Mouse (Mus musculus) E14TG2a.4 (cell line): Measurements from ENCODE around the gene Zfp773.
A peak's percentile ranks its signal among the peaks of the same experiment; 100 is the strongest.
"Not testable (repeated sequence)": the region's sequence is repeated elsewhere in the genome, so short reads cannot be mapped to it uniquely, and the experiment has no call there.

Experiments used
- H3K27me3 ChIP-seq: 2 replicates; pipeline ENCODE4 v1.6.1; 2014; ENCODE audit warnings: low read length, control low read depth; ENCODE audit not compliant: insufficient read depth
- H3K36me3 ChIP-seq: 2 replicates; pipeline ENCODE4 v1.6.1; 2014; ENCODE audit warnings: low read length, control low read depth; ENCODE audit not compliant: insufficient read depth
- H3K4me1 ChIP-seq: replicated peaks from 2 replicates; pipeline ENCODE4 v1.6.1; 2014; ENCODE audit warnings: low read depth, low read length, control low read depth
- H3K4me3 ChIP-seq: replicated peaks from 2 replicates; pipeline ENCODE4 v1.5.1; 2014; ENCODE audit warnings: mild to moderate bottlenecking, low read length
- H3K9me3 ChIP-seq: 2 replicates; pipeline ENCODE4 v1.6.1; 2014; ENCODE audit warnings: low read length, control low read depth
- CTCF ChIP-seq: conservative IDR thresholded peaks from 2 replicates; pipeline ENCODE4 v1.5.1; 2014; ENCODE audit warnings: low read length
- NANOG ChIP-seq: IDR thresholded peaks from 2 replicates; pipeline ENCODE4 v1.6.1; 2014; ENCODE audit warnings: borderline replicate concordance, low read length, mixed read lengths
- POU5F1 ChIP-seq: IDR thresholded peaks from 2 replicates; pipeline ENCODE4 v1.6.1; 2014; ENCODE audit warnings: low read length, borderline replicate concordance

Gene Zfp773

DNA sequence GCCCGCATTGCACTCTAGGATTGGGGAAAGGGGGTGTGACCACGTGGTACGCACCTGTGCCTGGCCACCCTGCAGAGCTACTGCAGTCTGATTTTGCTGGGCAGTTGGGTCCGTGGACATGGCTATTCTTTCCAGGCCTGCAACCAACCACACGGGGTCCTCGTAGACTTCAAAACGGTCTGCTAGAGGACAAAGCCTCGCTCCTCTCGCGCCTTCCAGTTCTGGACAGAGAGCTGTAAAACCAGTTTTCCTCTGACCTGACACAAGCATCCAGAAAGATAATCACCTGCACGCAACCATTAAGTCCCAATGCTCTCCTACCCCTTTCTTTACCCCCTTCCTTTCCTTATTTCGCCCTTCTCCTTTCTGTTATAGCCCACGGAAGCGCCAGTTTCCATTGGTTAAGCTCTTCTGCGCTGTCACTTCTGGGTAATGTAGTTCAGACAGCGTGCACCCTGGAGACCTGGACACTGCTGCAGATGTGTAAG lies at the start of gene Zfp773:
Gene Zfp773, minus strand, starts transcription at position 377 of the 488 bp plus-strand sequence.
- peaks cover 38% of the 10 kb centered on the region for H3K4me1 ChIP-seq
- peak within 1 kb of the TSS; percentile 73 for H3K4me3 ChIP-seq
- H3K9me3 ChIP-seq, result no peaks in the 10 kb centered on the region
- TF ChIP-seq CTCF, result no peak; the same call in 1 of the 2 replicates
- peaks cover 6% of the 10 kb centered on the region; the same call in 1 of the 2 replicates for H3K36me3 ChIP-seq
- no peaks in the 10 kb centered on the region; the same call in 1 of the 2 replicates for H3K27me3 ChIP-seq

DNA sequence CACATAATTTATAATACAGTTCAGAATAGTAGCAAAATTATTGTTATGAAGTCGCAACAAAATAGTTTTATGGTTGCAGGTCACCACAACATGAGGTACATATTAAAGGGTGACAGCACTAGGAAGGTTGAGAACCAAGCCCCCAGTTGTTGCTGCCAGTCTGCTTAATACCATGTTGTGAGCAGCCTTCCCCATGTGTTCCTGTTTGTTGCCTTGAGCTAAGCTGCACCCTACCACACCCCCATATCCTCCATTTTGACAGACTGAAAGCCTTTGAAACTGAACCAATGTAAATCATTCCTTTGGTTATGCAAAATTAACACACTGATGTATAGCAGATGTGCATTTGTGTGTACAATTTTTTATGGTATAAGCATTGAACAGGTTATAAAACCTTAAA lies 49.3 kb upstream of the Zfp773 start:
- H3K27me3 ChIP-seq, result no peaks in the 10 kb centered on the region
- peaks cover 27% of the 10 kb centered on the region for H3K36me3 ChIP-seq
- peaks cover 7% of the 10 kb centered on the region; the same call in 1 of the 2 replicates for H3K4me1 ChIP-seq
- TF ChIP-seq POU5F1, result no peak
- no peak for TF ChIP-seq CTCF
- no peak for TF ChIP-seq NANOG
- H3K9me3 ChIP-seq, result no peaks in the 10 kb centered on the region
- H3K4me3 ChIP-seq, result no peak overlapping the region

DNA sequence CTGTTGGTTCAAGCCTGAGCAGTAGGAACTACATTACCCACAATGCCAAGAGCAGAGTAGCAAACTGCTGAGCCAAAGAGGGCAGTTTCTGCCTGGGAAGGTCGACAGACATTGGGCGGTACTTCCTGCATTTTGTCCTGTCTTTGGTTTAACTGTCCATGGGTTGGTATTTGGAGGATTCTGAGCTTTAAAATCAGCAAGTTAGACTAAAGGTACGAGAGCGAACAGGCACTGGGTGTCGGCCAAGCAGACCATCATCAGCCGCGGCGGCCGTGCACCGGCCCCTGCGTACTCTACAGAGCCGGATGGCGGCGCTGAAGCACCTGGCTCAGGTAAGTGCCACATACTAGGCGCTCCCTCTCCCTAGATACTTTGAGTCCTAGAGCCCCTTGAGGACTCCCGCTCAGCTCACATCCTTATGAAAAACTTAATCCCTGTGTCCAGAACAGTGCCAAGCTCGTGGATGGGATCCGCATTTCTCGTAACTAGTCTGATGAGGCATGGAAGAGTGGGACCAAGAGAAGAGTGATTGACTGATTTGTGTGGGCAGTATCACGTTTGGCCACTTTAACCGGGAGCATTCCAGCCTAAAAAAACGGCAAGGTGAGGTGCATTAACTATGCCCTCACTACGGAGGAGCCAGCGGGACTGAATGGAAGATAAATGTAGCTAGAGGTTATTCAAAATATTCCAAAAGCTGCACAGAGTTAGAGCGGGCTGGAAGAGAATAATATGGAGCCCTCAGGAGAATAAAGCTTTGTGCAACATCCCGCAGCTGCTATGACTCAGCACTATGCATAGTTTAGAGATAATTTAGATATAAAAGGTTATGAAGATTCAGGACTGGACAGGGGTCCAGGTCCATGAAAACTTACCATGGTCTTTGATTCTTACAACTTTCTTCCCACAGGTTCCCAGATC lies 34.9 kb upstream of the Zfp773 start, which contains the start of gene Zfp418:
Gene Zfp418, plus strand, starts transcription at position 104 of the 921 bp plus-strand sequence.
- peaks cover 34% of the 10 kb centered on the region for H3K9me3 ChIP-seq
- peak within 1 kb of the TSS; percentile 88 for H3K4me3 ChIP-seq
- peaks cover 29% of the 10 kb centered on the region for H3K36me3 ChIP-seq
- no peaks in the 10 kb centered on the region for H3K27me3 ChIP-seq
- peaks cover 4% of the 10 kb centered on the region for H3K4me1 ChIP-seq
- no peak for TF ChIP-seq NANOG
- TF ChIP-seq POU5F1, result no peak
- TF ChIP-seq CTCF, result no peak

DNA sequence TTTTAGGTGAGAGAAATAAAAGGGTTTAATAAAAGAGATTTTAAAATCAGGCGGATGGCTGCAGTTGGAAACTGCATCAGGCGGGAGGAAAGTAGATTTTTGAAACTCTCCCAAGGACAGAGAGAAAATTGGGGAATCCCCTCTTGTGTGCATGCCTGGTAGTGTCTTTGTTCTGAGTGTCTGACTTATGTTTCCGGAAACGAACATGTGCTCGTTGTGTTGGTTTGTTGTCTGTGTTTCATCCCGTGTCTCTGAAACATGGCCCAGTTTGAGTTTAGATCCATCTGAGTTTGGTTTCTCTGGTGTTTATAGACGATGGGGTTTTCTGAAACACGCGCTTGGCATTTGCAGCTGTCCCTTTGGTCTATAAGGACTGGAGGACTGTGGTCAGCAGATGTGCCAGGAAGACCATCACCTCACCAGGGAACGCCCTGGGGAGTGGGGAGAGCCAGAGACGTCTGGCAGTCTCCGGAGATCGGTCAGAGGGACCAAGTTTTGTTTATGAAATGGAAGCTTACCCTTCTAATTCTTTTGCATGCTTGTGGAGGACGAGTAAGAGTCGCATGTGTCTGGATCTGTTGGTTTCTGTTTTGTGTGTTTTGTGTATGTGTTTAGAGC lies 9.5 kb upstream of the Zfp773 start:
- H3K9me3 ChIP-seq, result no peaks in the 10 kb centered on the region
- no peak overlapping the region for H3K4me3 ChIP-seq
- TF ChIP-seq POU5F1, result no peak
- TF ChIP-seq CTCF, result no peak
- no peak for TF ChIP-seq NANOG
- H3K27me3 ChIP-seq, result no peaks in the 10 kb centered on the region
- no peaks in the 10 kb centered on the region for H3K36me3 ChIP-seq
- H3K4me1 ChIP-seq, result peaks cover 13% of the 10 kb centered on the region; the same call in 1 of the 2 replicates

DNA sequence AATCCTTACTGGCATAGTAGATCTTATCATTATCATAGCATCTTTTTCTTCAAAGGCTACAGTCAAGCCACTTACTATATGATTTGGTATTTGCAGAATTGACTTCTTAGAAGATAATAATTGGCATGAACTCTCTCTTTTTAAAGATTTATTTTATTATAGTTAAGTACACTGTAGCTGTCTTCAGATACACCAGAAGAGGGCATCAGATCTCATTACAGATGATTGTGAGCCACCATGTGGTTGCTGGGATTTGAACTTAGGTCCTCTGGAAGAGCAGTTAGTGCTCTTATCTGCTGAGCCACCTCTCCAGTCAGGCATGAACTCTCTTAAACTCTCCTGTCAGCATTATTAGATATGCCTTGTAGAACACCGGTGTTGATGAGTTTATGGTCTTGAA lies 7.7 kb upstream of the Zfp773 start:
- Histone ChIP-seq H3K27me3 (no peaks in the 10 kb centered on the region), H3K36me3 (no peaks in the 10 kb centered on the region), H3K4me1 (peaks cover 13% of the 10 kb centered on the region; the same call in 1 of the 2 replicates), H3K9me3 (no peaks in the 10 kb centered on the region), H3K4me3 (no peak overlapping the region)
- TF ChIP-seq CTCF (no peak), POU5F1 (no peak), NANOG (no peak)

DNA sequence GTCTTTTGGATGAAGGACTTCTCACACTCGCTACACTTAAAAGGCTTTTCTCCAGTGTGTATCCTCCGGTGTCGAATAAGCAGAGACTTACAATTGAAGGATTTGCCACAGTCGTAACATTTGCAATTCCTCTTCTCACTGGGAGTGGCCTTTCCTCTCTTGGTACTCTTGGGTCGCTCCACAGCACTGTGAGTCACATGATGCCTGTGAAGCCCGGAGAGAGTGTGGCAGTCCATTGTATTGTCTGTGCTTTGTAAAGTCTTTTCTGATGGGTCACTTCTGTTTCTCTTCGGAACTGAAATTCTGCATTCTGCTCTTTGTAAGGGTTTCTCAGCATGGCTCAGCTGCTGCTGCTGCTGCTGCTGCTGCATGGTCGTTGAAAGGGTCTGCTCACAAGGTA lies 3.8 kb downstream of the Zfp773 start:
- no peaks in the 10 kb centered on the region for H3K9me3 ChIP-seq
- H3K4me3 ChIP-seq, result peak overlapping the region; percentile 30; the same call in 1 of the 2 replicates
- H3K4me1 ChIP-seq, result peaks cover 47% of the 10 kb centered on the region
- no peaks in the 10 kb centered on the region for H3K27me3 ChIP-seq
- peaks cover 7% of the 10 kb centered on the region for H3K36me3 ChIP-seq
- TF ChIP-seq POU5F1 (no peak), CTCF (no peak), NANOG (no peak; the same call in 1 of the 2 replicates)

DNA sequence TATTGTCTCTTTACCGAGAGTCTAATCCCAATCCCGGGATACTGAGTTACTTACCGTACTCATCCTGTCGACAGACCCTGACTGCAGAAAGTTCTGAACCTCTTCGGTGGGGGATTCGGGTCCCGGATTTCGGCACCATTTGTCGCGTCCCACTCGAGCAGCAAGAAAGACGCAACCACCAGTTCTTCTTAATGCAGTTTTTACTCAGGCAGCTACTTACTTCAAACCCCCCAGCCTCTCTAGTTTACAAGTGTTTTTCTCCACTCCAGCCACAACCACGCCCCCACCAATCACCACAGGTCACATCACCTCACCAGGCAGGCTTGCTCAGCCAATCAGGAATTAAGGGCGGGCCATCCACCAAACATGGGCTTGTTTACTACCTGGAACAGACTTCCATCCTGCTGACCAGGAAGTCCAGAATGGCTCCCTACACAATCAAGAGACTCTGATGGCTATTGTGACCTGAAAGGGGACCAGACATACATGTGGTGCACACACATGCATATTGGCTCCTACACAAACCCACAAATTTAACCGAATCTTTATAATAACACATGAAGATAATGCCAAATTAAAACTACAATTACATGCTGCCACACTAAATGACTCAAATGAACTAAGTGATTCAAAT lies 5.9 kb downstream of the Zfp773 start:
- Histone ChIP-seq H3K4me3 (peak overlapping the region; percentile 82), H3K4me1 (peaks cover 55% of the 10 kb centered on the region), H3K36me3 (peaks cover 24% of the 10 kb centered on the region)
- not testable (repeated sequence) for H3K9me3 ChIP-seq, H3K27me3 ChIP-seq

DNA sequence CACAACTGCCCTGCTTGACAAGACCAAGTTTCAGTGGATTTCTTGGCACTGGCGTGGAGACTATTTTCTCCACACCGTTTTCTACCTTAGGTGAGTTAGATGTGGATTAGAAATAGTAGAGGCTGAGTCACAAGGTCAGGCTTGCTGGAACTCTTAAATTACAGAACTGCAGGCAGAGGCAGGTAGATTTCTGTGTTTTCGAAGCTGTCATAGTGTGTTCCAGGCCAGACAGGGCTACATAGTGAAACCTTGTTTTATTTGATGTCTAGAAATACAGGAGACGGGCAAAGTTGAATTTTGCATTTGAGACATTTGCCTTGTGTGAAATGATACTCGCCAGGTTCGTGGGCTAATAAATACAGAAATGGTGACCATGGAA lies 15.0 kb downstream of the Zfp773 start:
- Histone ChIP-seq H3K27me3 (no peaks in the 10 kb centered on the region), H3K4me3 (peak overlapping the region; percentile 90), H3K4me1 (peaks cover 43% of the 10 kb centered on the region), H3K9me3 (no peaks in the 10 kb centered on the region), H3K36me3 (peaks cover 55% of the 10 kb centered on the region)
- no peak for TF ChIP-seq CTCF
- no peak for TF ChIP-seq NANOG
- no peak for TF ChIP-seq POU5F1
